Mouse (Mus musculus) c-Kit-positive CD71-positive TER-119-positive erythroid progenitor cells, embryonic 14.5 days (primary cell): Measurements from ENCODE around the gene Rnf220.

Source experiments
- DNase-seq: peaks from one replicate; pipeline ENCODE4 v3.0.0-alpha.2; 2013; ENCODE audit warnings: low spot score

Gene Rnf220

GRCm38 (mm10) chr4:117496482-117497165, at the start of gene Rnf220:
Rnf220 (minus strand) TSS chr4:117497052.
- DNase-seq = no peak

GRCm38 (mm10) chr4:117546616-117547015, 49.8 kb upstream of the Rnf220 start:
- DNase-seq = no peak

GRCm38 (mm10) chr4:117545448-117545847, 48.6 kb upstream of the Rnf220 start:
- no peak for DNase-seq

GRCm38 (mm10) chr4:117540571-117540970, 43.7 kb upstream of the Rnf220 start:
- no peak for DNase-seq

GRCm38 (mm10) chr4:117539329-117539980, 42.6 kb upstream of the Rnf220 start:
- no peak for DNase-seq

GRCm38 (mm10) chr4:117537002-117537401, 40.1 kb upstream of the Rnf220 start:
- no peak for DNase-seq

GRCm38 (mm10) chr4:117535496-117536200, 38.8 kb upstream of the Rnf220 start:
- DNase-seq = no peak

GRCm38 (mm10) chr4:117529843-117530242, 33.0 kb upstream of the Rnf220 start:
- no peak for DNase-seq

- DNase-seq = peak; percentile 57
Observed at GRCm38 (mm10) chr4:117527952-117528351, 31.1 kb upstream of the Rnf220 start.

GRCm38 (mm10) chr4:117527116-117527899, 30.5 kb upstream of the Rnf220 start:
- DNase-seq = no peak

- peak; percentile 33 for DNase-seq
Observed at GRCm38 (mm10) chr4:117525990-117526389, 29.1 kb upstream of the Rnf220 start.

GRCm38 (mm10) chr4:117521350-117521749, 24.5 kb upstream of the Rnf220 start:
- DNase-seq = no peak

- no peak for DNase-seq
Observed at GRCm38 (mm10) chr4:117518246-117518645, 21.4 kb upstream of the Rnf220 start.

GRCm38 (mm10) chr4:117499043-117499442, 2.2 kb upstream of the Rnf220 start:
- no peak for DNase-seq

- DNase-seq = no peak
Observed at GRCm38 (mm10) chr4:117495869-117496401, 917 bp downstream of the Rnf220 start.

- no peak for DNase-seq
Observed at GRCm38 (mm10) chr4:117494911-117495501, 1.8 kb downstream of the Rnf220 start.

- DNase-seq = no peak
Observed at GRCm38 (mm10) chr4:117493905-117494851, 2.7 kb downstream of the Rnf220 start.

GRCm38 (mm10) chr4:117493161-117493568, 3.7 kb downstream of the Rnf220 start:
- DNase-seq = no peak

GRCm38 (mm10) chr4:117491840-117492239, 5.0 kb downstream of the Rnf220 start:
- DNase-seq = no peak

- no peak for DNase-seq
Observed at GRCm38 (mm10) chr4:117489975-117490374, 6.9 kb downstream of the Rnf220 start.
